In the genomic region with DNA sequence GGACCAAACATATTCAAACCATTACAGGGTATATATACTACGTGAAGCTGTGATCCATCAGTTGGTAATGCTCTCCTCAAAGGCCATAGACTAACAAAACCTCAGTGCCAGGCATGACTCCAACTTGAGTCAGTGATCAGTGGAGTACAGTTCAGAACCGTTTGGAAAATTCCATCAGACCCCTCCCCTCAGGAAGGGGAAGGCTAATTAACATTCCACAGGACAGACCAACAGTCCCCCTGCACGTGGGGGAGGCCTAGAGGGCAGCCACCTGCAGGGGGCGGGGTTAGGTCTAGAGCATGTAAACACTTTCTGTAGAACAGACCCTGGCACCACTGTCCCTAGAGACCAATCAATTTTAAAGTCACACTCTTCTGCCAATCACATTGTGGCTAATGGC, we compare ENCODE assay signal across 17 mouse cellular contexts. TPM values are rescaled to one million over a fixed set of nuclear protein-coding genes. Genes with fewer than 3 reads are reported as not detected.
DNase-seq lines count a peak whose midpoint lies in the region; ATAC-seq and TF ChIP-seq lines count a peak whose summit lies in the region.
"Had no signal": no experiment of that assay in that cellular context is flagged by ENCODE, and none has a peak within 500 bp of the region (broad histone marks: within the 10 kb centered on the region; RNA-seq: fewer than 3 reads in every experiment).

No protein-coding gene starts in this region.

- no peaks in the 10 kb centered on the region for H3K36me3 ChIP-seq in lung, embryonic 14.5 days (ENCODE audit: insufficient read depth)
- no peaks in the 10 kb centered on the region for H3K36me3 ChIP-seq in limb, embryonic 13.5 days

- WGBS in lung, embryonic 14.5 days: 38% methylated on average over 4 of the region's 4 CpGs
- 27% methylated on average over 4 of the region's 4 CpGs for WGBS in limb, embryonic 13.5 days

- no peaks in the 10 kb centered on the region for H3K4me1 ChIP-seq in lung, embryonic 14.5 days (ENCODE audit: insufficient read depth)
- H3K4me1 ChIP-seq in limb, embryonic 13.5 days: peaks cover 10% of the 10 kb centered on the region; the same call in 1 of the 2 replicates

- intact Hi-C loops in left cerebral cortex, adult 2 months (cut with DNase I): no loop called here

- no peak overlapping the region for H3K4me2 ChIP-seq in lung, embryonic 14.5 days
- H3K4me2 ChIP-seq in limb, embryonic 13.5 days (replicated peaks): no peak overlapping the region
- H3K4me2 ChIP-seq: heart, embryonic 11.5 days had no signal

- peak; percentile 23 for DNase-seq in embryo, embryonic 11 days
- DNase-seq in embryo, embryonic 10.5 days (ENCODE audit: low spot score): no peak
- no peak for DNase-seq in lung, embryonic 14.5 days
- no peak for DNase-seq in lung, adult 18-20 months
- peak; percentile 53 for DNase-seq in Muller cell, postnatal 12 days (ENCODE audit: inconsistent ontology term)
- no peak for DNase-seq in thymus, postnatal 14 days
- DNase-seq in left cerebral cortex, adult 2 months (ENCODE audit: extremely low spot score in 1 of 2, low spot score in 2 of 2): no peak
- DNase-seq: adrenal gland, postnatal 10 days; cerebellum, postnatal 36 days; thymus, postnatal 36 days had no signal

- H3K4me3 ChIP-seq in lung, embryonic 14.5 days (ENCODE audit: low read depth, low read length): no peak overlapping the region
- H3K4me3 ChIP-seq in limb, embryonic 13.5 days: no peak overlapping the region
- H3K4me3 ChIP-seq in left cerebral cortex, adult 2 months: no peak overlapping the region

- H3K9me3 ChIP-seq in lung, embryonic 14.5 days (ENCODE audit: low read depth, low read length): no peaks in the 10 kb centered on the region
- no peaks in the 10 kb centered on the region for H3K9me3 ChIP-seq in limb, embryonic 13.5 days

- H3K27ac ChIP-seq in lung, embryonic 14.5 days (ENCODE audit: low read depth): no peak overlapping the region
- no peak overlapping the region for H3K27ac ChIP-seq in limb, embryonic 13.5 days
- H3K27ac ChIP-seq in left cerebral cortex, adult 2 months: no peak overlapping the region

- no peak for TF ChIP-seq CTCF in lung, embryonic 14.5 days (IDR thresholded peaks at IDR 0.05; ENCODE audit: low read depth)
- TF ChIP-seq CTCF in left cerebral cortex, adult 2 months (IDR thresholded peaks at IDR 0.05): no peak

- peak; percentile 35; the same call in 1 of the 2 replicates for ATAC-seq in lung, embryonic 14.5 days (ENCODE audit: insufficient read depth)
- peak; percentile 73 for ATAC-seq in limb, embryonic 13.5 days (ENCODE audit: low FRiP score, low read depth)
- ATAC-seq: intestine, postnatal 0 days; lung, postnatal 0 days had no signal

- H3K27me3 ChIP-seq in lung, embryonic 14.5 days (ENCODE audit: insufficient read depth, low read length): no peaks in the 10 kb centered on the region
- no peaks in the 10 kb centered on the region for H3K27me3 ChIP-seq in limb, embryonic 13.5 days

- H3K9ac ChIP-seq in lung, embryonic 14.5 days: no peak overlapping the region
- no peak overlapping the region for H3K9ac ChIP-seq in limb, embryonic 13.5 days

RNA-seq across cellular contexts. Expression of gene Gimd1, which starts 47.3 kb away (rescaled TPM):
- not detected in 2 replicates for polyA plus RNA-seq in lung, embryonic 14.5 days (2014; fragmentation: Nextera tagmentation; extraction: Ambion mirVana)
- polyA plus RNA-seq in limb, embryonic 13.5 days (2015; fragmentation: Nextera tagmentation; extraction: Ambion mirVana): not detected in 2 replicates
- not detected for total RNA-seq in left cerebral cortex, adult 2 months (2021)
- total RNA-seq: hematopoietic stem cell, adult 5-6 weeks; layer of hippocampus, postnatal 14 days; neutrophil, adult 5-6 weeks had no signal
- polyA plus RNA-seq: lung, postnatal 0 days had no signal

Comparison
In these comparisons a context has a peak if more than half of its experiments do, and no peak if none do; other contexts are left out.
1. DNase-seq: peak in embryo, embryonic 11 days (single experiment) and Muller cell, postnatal 12 days (single experiment); none in embryo, embryonic 10.5 days (single experiment), lung, embryonic 14.5 days (single experiment), lung, adult 18-20 months (0 of 2), thymus, postnatal 14 days (single experiment) and left cerebral cortex, adult 2 months (0 of 2).